Mouse (Mus musculus) monocyte, adult 5-6 weeks (primary cell): ENCODE results near the gene Itpk1. TPM values are rescaled to one million over a fixed set of nuclear protein-coding genes. Genes with fewer than 3 reads are reported as not detected.
A peak's percentile ranks its signal among the peaks of the same experiment; 100 is the strongest.
"Not testable (repeated sequence)": the region's sequence is repeated elsewhere in the genome, so short reads cannot be mapped to it uniquely, and the experiment has no call there.

Experiments
- ATAC-seq: fragments of 153-309, 156-312 bp; replicated peaks from 2 replicates; pipeline ENCODE4 v1.8.0; 2017; ENCODE audit warnings: mild to moderate bottlenecking; ENCODE audit not compliant: low TSS enrichment, insufficient number of reproducible peaks, severe bottlenecking, poor library complexity, low FRiP score
- total RNA-seq: library from RNA; stranded (forward); fragments of 200-1000, 200-491, 200-594 nt; gene quantifications from 3 replicates; pipeline ENCODE4 v1.2.3, GENCODE M21; 2017

Itpk1 gene
- total RNA-seq, 1 experiment from 2014 or later = 21.2 TPM

- ATAC-seq = no peak
Measured at GRCm38 (mm10) chr12:102640436-102641163, 64.1 kb downstream of the Itpk1 start.

GRCm38 (mm10) chr12:102638878-102639277, 65.9 kb downstream of the Itpk1 start:
- ATAC-seq = no peak

DNA sequence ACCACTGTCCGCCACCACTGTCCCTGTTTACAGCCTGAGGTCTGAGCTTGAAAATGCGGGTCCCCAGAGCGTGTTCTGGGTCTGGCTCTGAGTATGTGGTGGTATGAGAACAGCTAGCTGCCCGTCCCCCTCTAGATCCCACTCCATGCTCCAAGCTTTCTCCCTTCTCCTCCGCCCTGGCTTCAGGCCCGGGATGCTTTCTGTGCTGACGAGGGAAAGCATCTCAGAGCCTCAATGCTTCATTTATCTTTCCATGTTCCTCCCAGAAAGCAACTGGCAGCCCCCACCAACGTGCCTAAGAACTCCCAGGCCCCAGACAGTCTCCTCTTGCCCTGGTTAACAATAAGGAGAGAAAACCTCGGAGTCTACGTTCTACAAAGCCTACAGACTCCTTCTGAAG, 67.5 kb downstream of the Itpk1 start:
- ATAC-seq = no peak

GRCm38 (mm10) chr12:102634436-102635050, 70.2 kb downstream of the Itpk1 start:
- ATAC-seq = no peak

DNA sequence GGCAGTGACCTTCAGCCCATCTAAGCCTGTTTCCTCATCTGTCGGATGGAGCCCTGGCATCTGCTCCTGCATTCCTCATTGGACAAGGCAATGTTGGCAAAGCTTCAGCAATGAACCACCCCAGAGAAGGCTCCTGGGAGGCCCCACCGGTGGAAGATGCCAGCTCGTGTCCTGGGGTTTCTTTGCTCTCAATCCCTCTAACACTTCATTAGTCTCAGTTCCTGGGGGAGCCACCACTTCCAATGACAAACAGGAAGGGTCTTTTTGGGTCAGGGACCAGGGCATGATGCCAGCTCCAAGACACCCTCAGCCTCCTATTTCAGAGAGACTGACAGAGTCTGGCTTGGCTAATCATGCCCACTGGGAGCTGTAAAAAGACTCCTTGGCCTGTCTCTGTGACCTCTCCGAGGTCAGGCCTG, 71.6 kb downstream of the Itpk1 start:
- ATAC-seq = no peak

DNA sequence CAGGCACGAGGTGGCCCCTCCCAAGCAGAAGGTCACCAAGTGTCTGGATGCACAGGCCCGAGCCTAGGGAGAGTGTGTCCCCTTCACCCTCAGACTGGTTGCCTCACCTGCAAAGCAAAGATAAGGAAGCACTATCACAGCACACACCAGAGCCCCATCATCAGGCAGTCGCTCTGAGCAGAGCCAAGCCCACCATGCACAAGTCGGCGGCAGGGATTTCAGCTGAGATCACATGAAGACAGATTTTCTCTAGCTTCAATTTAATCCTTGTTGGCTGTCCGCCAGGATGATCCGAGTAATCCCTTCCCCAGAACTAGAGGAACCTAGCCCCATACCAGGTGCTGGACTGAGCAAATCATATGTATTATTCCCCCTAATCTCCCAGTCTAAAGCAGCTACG, 73.0 kb downstream of the Itpk1 start:
- no peak for ATAC-seq

GRCm38 (mm10) chr12:102630471-102630870, 74.3 kb downstream of the Itpk1 start:
- ATAC-seq = not testable (repeated sequence)

- peak; percentile 62 for ATAC-seq
Measured at GRCm38 (mm10) chr12:102628221-102628620, 76.5 kb downstream of the Itpk1 start.

DNA sequence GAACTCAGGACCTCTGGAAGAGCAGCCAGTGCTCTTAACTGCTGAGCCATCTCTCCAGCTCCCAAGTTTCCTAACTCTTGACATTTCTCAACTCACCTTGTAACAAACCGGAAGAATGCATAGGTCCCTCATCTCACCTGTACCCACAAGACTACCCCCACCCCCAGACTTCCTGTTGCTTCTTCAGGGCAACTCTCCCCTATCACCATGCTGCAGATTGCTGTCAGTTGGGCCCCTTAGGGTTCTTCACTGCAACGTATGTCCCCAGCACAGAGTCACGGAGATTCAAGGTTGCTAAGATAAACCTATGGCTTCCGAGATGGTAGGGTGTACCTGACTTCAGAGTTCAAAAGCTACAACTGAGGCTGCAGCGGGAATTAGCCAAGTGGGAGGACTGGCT, 77.2 kb downstream of the Itpk1 start:
- ATAC-seq = no peak

- ATAC-seq = no peak
Measured at GRCm38 (mm10) chr12:102626841-102627240, 77.9 kb downstream of the Itpk1 start.

- ATAC-seq = no peak
Measured at GRCm38 (mm10) chr12:102625717-102626116, 79.0 kb downstream of the Itpk1 start.

DNA sequence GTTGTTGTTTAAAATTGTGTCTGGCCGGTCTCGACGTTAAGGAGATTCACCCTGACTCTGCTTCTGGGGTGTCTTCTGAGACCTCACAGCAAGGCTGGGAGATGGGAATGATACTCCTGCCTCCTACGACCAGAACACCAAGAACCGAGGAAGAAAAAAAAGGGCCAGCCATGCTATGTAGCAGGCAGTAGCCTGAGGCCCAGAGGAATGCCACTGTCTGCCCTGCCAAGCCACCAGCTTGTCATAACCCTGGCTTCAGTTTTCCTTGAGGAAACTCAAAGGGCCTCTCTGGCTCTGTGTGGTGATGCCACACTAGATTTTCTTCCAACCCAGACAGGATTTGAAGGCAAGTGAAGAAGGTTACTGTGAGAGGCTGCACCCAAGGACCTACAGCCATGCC, 79.6 kb downstream of the Itpk1 start:
- ATAC-seq = no peak

DNA sequence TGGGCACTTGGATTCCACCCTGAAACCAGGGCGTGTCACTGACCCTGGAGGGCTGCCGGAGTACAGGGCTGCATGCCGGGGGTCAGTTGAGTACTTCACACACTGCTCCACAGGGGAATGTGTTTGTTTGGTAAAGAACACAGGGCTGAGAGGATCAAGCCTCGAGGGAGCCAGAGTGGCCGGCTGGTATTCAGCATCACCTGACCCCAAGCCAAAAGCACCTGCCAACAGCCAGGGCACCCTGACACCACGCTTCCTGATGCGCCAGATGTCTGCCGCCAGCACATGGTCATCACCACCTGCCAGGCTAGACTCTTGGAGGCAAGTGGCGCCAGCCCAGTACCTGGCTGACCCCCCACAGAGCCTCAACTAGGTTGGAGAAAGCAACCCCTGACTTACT, 80.9 kb downstream of the Itpk1 start:
- no peak for ATAC-seq

GRCm38 (mm10) chr12:102622302-102622842, 82.4 kb downstream of the Itpk1 start:
- ATAC-seq = no peak

- no peak for ATAC-seq
Measured at GRCm38 (mm10) chr12:102621811-102622210, 82.9 kb downstream of the Itpk1 start.

DNA sequence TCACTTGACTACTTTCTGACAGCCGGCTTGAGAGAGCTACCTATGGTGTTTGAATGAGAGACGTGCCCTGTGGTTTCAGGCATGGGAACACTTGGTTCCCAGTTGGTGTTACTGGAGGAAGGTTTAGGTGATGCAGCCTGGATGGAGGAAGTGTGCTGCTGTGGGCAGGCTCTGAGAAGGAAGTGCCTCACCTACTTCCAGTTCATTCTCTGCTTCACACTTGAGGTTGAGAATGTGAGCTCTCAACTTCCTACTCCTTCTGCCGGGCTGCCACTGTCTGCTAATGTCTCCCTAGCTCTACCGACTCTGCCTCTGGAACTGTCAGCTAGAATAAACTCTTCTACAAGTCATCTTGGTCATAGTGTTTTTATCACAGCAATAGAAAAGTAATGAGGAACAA, 83.5 kb downstream of the Itpk1 start:
- no peak for ATAC-seq

DNA sequence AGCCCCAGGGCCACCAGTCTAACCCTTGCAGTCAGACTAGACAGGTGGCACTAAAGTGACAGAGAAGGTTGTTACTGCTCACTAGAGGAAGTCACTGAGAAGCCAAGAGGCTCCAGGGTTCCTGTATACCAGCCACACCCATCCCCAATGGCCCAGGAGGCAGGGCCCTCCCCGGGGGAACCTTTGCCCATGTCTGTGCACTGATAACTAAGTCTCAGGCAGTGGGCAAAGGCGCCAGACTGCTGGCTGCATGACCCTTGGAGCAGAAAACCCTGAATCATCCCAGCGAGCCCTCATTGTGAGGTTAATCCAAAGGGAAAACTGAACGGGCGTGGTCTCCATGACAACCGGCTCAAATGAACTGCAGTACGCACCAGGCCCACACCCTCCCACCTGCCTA, 84.8 kb downstream of the Itpk1 start:
- no peak for ATAC-seq

DNA sequence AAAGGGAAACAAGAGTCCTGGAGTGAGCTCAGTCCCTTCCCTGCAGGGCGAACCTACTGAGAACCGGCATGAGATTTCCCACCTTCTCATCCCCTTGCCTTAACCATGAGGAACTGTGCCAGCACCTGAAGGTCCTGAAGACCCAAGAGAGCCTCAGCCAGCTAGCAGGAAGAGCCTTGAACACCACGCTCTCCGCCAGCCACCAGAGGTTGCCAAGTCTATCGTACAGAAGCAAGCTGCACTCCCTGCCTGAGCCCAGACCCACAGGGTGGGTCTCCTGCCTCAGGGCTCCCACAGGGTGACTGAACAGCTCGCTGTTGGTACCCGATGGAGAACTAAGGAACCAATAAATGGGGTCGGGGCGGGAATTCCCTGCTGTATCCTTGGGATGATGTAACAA, 86.6 kb downstream of the Itpk1 start:
- ATAC-seq = no peak

DNA sequence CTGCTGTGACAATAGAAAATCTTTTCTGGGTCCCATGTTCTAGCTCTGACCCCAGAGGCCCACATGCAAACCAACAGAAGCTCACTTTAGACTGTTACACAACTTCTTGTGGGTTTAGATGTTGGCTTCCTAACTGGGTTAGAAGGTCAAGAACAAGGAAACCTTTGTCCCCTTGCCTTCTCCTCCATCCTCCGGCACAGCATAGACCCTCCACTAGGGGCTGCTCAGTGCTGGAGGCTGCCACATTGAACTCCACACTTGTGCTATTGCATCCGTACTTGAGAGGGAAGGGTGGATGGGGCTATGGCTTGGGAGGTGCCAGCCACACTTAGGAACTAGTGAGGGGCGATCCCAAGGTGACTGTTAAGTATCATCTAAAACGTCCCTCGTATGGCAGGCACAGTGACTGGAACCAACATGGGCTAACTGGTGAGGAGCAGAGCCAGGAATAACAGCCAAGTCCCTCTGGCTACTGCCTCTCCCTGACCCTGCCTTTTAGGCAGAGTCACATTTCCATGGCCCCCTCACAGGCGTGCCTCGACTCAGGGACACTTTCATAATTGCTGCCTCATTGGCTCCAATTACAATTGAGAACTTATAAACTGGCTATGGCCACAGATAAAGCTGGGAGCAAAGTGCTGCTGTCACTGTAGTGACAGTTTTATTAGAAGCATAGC, 87.7 kb downstream of the Itpk1 start:
- ATAC-seq = no peak

- no peak for ATAC-seq
Measured at GRCm38 (mm10) chr12:102616201-102616600, 88.5 kb downstream of the Itpk1 start.
